Mouse (Mus musculus) forebrain, embryonic 13.5 days (tissue): ENCODE measurements around the gene Baiap2l2. TPM values are rescaled to one million over a fixed set of nuclear protein-coding genes. Genes with fewer than 3 reads are reported as not detected.
A peak's percentile ranks its signal among the peaks of the same experiment; 100 is the strongest.
"Not testable (repeated sequence)": the region's sequence is repeated elsewhere in the genome, so short reads cannot be mapped to it uniquely, and the experiment has no call there.

ENCODE experiments used
- ATAC-seq: fragments of 200-750 bp; cut with Nextera tagmentation; 2 replicates; pipeline ENCODE4 v1.8.0; 2017
- H3K27ac ChIP-seq: fragments of 300-500 bp; sonication (generic); 2 replicates; pipeline ENCODE4 v1.5.1; 2015; ENCODE audit warnings: inconsistent platforms, mild to moderate bottlenecking, moderate library complexity
- H3K27me3 ChIP-seq: fragments of 300-500 bp; sonication (generic); 2 replicates; pipeline ENCODE4 v1.6.1; 2015; ENCODE audit warnings: mild to moderate bottlenecking, inconsistent platforms
- H3K36me3 ChIP-seq: fragments of 300-500 bp; sonication (generic); 2 replicates; pipeline ENCODE4 v1.6.1; 2015; ENCODE audit warnings: mild to moderate bottlenecking, inconsistent platforms; ENCODE audit not compliant: poor library complexity, severe bottlenecking
- H3K4me1 ChIP-seq: fragments of 300-500 bp; sonication (generic); 2 replicates; pipeline ENCODE4 v1.6.1; 2015; ENCODE audit warnings: inconsistent platforms
- H3K4me2 ChIP-seq: fragments of 300-500 bp; sonication (generic); 2 replicates; pipeline ENCODE4 v1.6.1; 2015; ENCODE audit warnings: inconsistent platforms, mild to moderate bottlenecking, moderate library complexity
- H3K4me3 ChIP-seq: fragments of 300-500 bp; sonication (generic); 2 replicates; pipeline ENCODE4 v1.5.1; 2015; ENCODE audit warnings: mild to moderate bottlenecking, inconsistent platforms
- H3K9ac ChIP-seq: fragments of 300-500 bp; sonication (generic); 2 replicates; pipeline ENCODE4 v1.6.1; 2015; ENCODE audit warnings: mild to moderate bottlenecking, inconsistent platforms
- H3K9me3 ChIP-seq: fragments of 300-500 bp; sonication (generic); replicated peaks from 2 replicates; pipeline ENCODE4 v1.6.1; 2016; ENCODE audit warnings: inconsistent platforms
- WGBS: fragments of 180-500 bp; shearing (Covaris S2); methylation state at CpG from one replicate; pipeline ENCODE4 v1.1.7; 2015; 5-methylcytosine and 5-hydroxymethylcytosine counted together
- polyA plus RNA-seq: library from polyadenylated mRNA; unstranded; fragments of >200 nt; fragmentation: Nextera tagmentation; extraction: Ambion mirVana; gene quantifications from 2 replicates; pipeline ENCODE4 v1.2.1, GENCODE M21; 2015

Baiap2l2 gene
- polyA plus RNA-seq, 1 experiment from 2014 or later, result 0.63 TPM

DNA sequence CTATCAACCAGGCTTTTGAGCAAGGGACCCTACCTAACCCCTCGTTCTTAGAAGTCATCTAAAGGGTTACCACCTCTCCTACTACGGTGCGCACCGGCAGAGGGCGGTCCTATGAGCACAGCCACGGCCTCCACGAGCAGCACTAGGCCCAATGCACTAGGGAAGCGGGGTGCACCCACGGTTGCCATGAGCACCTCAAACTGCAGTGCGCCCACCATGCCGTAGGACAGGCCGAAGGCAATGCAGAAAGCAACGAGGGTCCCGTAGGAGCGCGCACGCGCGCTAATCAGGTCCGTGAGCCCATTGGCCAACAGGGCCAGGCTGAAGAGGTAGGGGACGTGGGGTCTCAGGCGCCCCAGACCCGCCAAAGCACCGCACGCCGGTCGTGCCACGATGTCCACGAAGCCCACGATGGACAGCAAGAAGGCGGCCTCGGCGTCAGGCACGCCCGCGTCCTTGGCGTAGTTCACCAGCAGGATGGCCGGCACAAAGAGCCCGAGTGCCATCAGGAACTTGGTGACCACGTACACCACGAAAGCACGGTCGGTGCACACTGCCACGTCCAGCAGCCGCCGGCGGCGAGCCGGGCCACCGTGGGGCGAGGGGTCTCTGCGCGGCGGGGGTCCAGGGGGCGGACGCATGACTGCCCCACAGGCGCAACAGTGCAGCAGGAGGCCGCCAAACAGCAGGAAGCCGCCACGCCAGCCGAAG, 33.4 kb downstream of the Baiap2l2 start:
- peak overlapping the region; percentile 36 for H3K4me3 ChIP-seq
- no peaks in the 10 kb centered on the region for H3K9me3 ChIP-seq
- H3K36me3 ChIP-seq, result peaks cover 30% of the 10 kb centered on the region
- peaks cover 49% of the 10 kb centered on the region for H3K27me3 ChIP-seq
- peak overlapping the region; percentile 58 for H3K9ac ChIP-seq
- peak overlapping the region; percentile 63 for H3K4me2 ChIP-seq
- no peak overlapping the region for H3K27ac ChIP-seq
- H3K4me1 ChIP-seq, result peaks cover 14% of the 10 kb centered on the region
- 3% methylated on average over 60 of the region's 61 CpGs for WGBS
- peak; percentile 68 for ATAC-seq

DNA sequence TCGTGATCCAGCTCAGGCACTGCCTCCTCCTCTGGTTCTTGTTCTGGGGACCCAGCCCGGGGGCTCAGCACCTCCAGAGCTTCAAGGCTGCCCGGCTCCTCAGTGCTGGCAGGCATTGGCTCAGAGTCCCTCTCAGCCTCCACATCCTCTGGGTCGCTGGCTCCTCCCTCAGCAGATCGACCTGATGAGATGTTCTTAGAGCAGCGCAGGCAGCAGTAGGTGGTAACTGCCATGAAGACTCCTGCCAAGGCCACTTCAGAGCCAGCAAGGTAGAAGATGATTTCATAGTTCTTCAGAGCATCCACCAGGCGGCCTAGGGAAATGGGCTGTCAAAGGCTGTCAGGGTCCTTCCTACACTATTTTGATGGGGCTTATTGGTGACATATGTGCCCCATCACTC, 34.2 kb downstream of the Baiap2l2 start:
- Histone ChIP-seq H3K27me3 (peaks cover 49% of the 10 kb centered on the region), H3K4me2 (peak overlapping the region; percentile 63; the same call in 1 of the 2 replicates), H3K4me1 (peaks cover 14% of the 10 kb centered on the region), H3K9ac (no peak overlapping the region), H3K36me3 (peaks cover 38% of the 10 kb centered on the region), H3K9me3 (no peaks in the 10 kb centered on the region), H3K4me3 (no peak overlapping the region), H3K27ac (no peak overlapping the region)
- no peak for ATAC-seq
- 61% methylated on average over 7 of the region's 7 CpGs for WGBS

DNA sequence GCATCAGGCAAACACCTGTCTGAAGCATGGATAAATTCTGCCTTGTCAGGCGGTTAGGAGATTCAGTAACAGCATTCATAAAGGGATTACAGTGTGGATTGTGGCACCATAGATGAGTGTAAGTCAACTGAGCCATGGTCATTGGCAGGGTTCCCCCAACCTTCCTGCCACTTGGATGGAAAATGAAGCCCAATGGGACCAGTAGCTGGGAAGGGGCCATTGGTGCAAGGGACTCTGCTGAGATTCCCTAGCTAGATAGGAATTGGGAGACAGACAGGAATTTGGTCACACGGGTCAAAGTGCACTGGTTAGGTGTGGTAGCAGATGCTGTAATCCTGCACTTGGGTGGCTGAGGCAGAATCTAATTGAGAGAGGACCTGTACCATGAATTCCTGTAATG, 35.1 kb downstream of the Baiap2l2 start:
- Histone ChIP-seq H3K9me3 (no peaks in the 10 kb centered on the region), H3K4me1 (peaks cover 14% of the 10 kb centered on the region), H3K9ac (no peak overlapping the region), H3K27ac (no peak overlapping the region), H3K4me3 (no peak overlapping the region), H3K36me3 (peaks cover 47% of the 10 kb centered on the region), H3K4me2 (no peak overlapping the region), H3K27me3 (peaks cover 49% of the 10 kb centered on the region)
- no peak for ATAC-seq
- WGBS, result 86% methylated on average over 2 of the region's 2 CpGs

DNA sequence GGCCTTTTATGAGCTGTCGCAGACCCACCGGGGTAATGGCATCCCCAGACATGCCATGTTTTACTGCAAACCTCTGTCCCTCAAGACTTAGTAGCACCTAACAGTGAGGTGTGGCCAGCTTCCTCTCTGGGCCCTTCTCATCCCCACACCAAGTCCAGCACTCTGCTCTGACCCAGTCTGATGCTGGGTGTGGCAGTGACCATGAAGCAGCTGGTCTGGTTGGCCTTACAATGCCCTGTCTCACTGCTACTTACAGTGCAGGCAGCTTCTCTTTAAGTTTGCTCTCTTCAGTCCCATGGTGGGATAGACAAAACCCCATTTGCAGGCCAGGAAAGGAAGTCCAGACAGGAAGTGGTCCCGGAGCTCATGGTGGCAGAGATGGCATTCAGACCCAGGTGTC, 40.0 kb downstream of the Baiap2l2 start:
- Histone ChIP-seq H3K4me1 (peaks cover 13% of the 10 kb centered on the region), H3K4me3 (no peak overlapping the region), H3K9ac (no peak overlapping the region), H3K27ac (no peak overlapping the region), H3K36me3 (peaks cover 82% of the 10 kb centered on the region), H3K9me3 (no peaks in the 10 kb centered on the region), H3K27me3 (0 out of 2 replicates have a peak, but pooled peaks cover 4% of the 10 kb centered on the region), H3K4me2 (no peak overlapping the region)
- 96% methylated on average over 3 of the region's 3 CpGs for WGBS
- no peak for ATAC-seq

DNA sequence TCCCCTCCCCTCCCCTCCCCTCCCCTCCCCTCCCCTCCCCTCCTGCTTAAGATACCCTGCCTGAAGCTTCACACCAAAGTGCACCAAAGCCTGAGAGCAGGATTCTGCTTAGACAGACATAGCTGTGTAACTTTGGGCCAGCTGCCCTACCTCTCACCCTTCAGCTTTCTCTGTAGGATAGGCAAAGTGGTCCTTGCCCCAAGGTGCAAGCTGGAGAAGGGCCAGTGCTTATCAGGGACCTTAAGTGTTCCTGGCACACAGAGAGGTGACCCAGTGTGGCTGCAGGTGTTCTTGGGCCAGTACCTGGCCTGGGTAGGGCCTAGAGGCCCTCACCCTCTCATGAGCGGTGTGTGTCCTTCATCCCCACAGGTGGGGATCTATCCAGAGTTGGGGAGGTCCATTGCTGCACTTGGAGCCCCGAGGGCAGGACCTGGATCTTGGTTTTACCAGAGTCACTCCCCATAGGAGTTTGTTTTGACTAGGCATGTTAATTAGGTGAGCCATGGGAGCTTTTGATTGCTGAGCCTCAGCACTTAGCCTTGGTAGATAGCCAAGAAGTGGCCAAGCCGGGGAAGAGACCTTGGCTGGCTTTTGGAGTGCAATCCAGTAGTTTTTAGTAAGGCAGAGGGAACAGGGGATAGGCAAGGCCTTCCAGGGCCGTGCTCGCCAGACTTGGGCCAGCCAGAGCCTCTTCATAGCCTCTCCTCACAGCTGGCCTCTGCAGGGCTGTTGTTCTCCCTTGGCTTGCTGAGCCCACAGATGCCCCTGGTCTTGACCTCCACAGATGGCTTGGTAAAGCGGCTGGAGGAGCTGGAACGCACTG, 41.1 kb downstream of the Baiap2l2 start:
- Histone ChIP-seq H3K4me1 (peaks cover 13% of the 10 kb centered on the region), H3K9ac (no peak overlapping the region; the same call in 1 of the 2 replicates), H3K4me3 (no peak overlapping the region), H3K4me2 (no peak overlapping the region), H3K9me3 (no peaks in the 10 kb centered on the region), H3K27me3 (no peaks in the 10 kb centered on the region), H3K27ac (no peak overlapping the region), H3K36me3 (peaks cover 89% of the 10 kb centered on the region)
- no peak for ATAC-seq
- 73% methylated on average over 7 of the region's 7 CpGs for WGBS

DNA sequence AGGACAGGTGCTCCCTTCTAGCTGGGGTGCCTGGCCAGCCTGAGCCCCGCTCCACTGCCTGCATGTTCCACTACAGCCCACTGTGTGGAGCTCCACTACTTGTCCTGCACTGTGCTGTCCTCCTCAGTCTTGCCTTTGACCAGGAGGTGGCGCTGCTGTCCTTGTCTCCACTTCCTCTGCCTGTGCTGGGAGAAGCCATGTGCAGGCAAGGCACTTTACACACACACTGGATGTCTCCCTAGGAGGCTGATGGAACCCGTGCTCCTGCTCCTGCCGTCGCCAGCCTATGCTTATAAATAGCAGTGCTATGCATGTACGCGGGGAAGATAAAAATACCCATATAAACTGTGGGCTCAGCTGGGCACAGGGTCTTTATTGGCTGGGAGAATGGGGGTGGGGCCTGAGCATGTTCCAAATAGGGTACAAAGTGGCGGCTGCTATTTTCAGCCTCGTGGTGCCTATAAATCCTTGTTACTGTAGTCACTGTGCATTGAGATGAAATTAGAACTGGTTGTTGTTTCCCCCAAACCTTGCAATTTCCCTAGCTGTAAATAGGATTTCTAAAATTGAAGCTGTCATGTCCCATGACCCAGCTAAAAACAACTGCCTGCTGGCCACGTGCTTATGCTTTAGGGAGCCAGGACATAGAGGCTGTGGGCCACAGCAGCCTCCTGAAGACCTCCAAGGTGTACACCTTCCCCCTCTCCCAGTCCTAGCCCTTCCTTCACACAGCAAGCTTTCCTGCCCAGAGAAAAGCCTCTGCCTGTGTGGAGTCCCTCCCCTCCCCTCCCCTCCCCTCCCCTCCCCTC, 41.9 kb downstream of the Baiap2l2 start:
- H3K9ac ChIP-seq, result 0 out of 2 replicates have a peak overlapping the region, but pooled peaks have one; percentile 45
- H3K36me3 ChIP-seq, result peaks cover 89% of the 10 kb centered on the region
- H3K27me3 ChIP-seq, result no peaks in the 10 kb centered on the region
- H3K4me2 ChIP-seq, result peak overlapping the region; percentile 20; the same call in 1 of the 2 replicates
- H3K9me3 ChIP-seq, result no peaks in the 10 kb centered on the region
- no peak overlapping the region for H3K27ac ChIP-seq
- H3K4me1 ChIP-seq, result peaks cover 13% of the 10 kb centered on the region
- 21% methylated on average over 10 of the region's 10 CpGs for WGBS
- ATAC-seq, result peak; percentile 99
- no peak overlapping the region for H3K4me3 ChIP-seq

DNA sequence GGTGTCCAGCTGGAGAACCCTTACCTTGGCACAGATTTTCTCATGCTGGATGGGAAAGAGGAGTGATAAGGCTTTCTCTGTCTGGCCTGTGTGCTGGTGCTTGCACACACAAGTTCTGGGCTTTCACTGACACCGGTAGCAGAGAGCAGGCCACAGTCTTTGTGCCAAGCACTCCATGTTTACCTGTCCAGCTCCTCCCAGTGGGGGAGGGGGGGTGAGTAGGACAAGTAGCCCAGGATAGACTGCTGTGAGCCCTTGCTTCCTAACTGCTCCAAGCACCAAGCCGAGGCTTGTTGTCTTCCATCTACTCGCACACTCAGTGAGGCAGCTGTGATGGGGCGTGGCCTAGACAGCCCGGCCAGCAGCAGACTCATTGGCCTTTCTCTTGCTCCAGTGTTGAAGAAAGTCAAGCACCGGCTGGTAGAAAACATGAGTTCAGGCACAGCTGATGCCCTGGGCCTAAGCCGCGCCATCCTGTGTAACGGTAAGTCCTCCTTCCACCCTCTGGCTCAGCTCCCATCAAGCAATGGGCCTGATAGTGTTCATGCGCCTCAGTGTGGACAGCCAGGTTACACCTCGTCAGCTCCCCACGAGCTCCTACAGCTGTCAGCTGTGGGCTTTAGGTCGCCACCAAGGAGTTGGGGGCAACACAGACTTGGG, 42.6 kb downstream of the Baiap2l2 start:
- H3K4me2 ChIP-seq, result no peak overlapping the region
- peaks cover 89% of the 10 kb centered on the region for H3K36me3 ChIP-seq
- WGBS, result 73% methylated on average over 13 of the region's 13 CpGs
- H3K4me3 ChIP-seq, result no peak overlapping the region
- H3K4me1 ChIP-seq, result peaks cover 13% of the 10 kb centered on the region
- no peak; the same call in 1 of the 2 replicates for ATAC-seq
- no peaks in the 10 kb centered on the region for H3K27me3 ChIP-seq
- 0 out of 2 replicates have a peak overlapping the region, but pooled peaks have one; percentile 4 for H3K27ac ChIP-seq
- no peak overlapping the region for H3K9ac ChIP-seq
- no peaks in the 10 kb centered on the region for H3K9me3 ChIP-seq

DNA sequence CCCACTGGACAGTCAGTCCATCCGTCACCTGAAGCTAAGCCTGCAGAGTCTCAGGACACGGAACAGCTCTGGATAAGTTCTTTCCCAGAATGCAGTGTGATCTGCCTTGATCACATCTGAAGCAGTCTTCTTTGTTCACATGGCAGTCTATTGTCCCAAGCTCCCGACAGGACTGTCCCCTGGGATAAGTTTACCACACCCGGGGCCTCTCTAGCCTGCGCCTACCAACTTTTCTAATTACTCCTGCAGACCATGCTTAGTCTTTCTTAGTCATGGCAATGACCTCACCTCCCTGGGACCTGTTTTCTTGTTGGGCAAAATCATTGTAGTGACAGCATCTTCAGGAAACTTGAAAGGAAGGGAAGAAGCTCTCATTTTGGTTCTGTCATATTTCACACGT, 47.3 kb downstream of the Baiap2l2 start:
- Histone ChIP-seq H3K27me3 (no peaks in the 10 kb centered on the region), H3K9me3 (no peaks in the 10 kb centered on the region), H3K4me1 (no peaks in the 10 kb centered on the region), H3K4me2 (no peak overlapping the region), H3K9ac (no peak overlapping the region), H3K36me3 (peaks cover 88% of the 10 kb centered on the region), H3K27ac (no peak overlapping the region), H3K4me3 (no peak overlapping the region)
- ATAC-seq, result no peak
- 76% methylated on average over 6 of the region's 6 CpGs for WGBS

DNA sequence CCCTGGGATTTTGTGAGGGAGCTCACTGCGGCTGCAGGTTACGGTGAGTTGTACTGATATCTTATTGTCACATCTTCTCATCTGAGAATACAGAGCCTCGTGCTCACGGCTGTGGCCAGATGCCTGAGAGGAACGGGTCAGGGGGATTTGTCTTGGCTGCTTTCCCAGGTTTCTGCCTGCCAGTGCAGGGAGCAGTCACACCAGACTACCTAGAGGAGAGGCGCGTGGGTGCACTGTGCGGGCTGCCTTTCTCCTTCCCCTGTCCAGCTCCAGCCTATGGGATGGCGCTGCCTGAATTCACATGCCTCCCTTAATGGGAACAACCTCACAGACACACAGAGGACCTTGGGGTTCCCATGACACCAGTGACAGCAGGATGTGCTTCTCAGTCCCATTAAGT, 50.1 kb downstream of the Baiap2l2 start:
- no peak overlapping the region for H3K27ac ChIP-seq
- H3K36me3 ChIP-seq, result peaks cover 84% of the 10 kb centered on the region
- WGBS, result 76% methylated on average over 9 of the region's 9 CpGs
- H3K27me3 ChIP-seq, result no peaks in the 10 kb centered on the region
- no peaks in the 10 kb centered on the region for H3K9me3 ChIP-seq
- ATAC-seq, result no peak
- H3K4me3 ChIP-seq, result no peak overlapping the region
- peaks cover 1% of the 10 kb centered on the region; the same call in 1 of the 2 replicates for H3K4me1 ChIP-seq
- no peak overlapping the region for H3K4me2 ChIP-seq
- H3K9ac ChIP-seq, result no peak overlapping the region

DNA sequence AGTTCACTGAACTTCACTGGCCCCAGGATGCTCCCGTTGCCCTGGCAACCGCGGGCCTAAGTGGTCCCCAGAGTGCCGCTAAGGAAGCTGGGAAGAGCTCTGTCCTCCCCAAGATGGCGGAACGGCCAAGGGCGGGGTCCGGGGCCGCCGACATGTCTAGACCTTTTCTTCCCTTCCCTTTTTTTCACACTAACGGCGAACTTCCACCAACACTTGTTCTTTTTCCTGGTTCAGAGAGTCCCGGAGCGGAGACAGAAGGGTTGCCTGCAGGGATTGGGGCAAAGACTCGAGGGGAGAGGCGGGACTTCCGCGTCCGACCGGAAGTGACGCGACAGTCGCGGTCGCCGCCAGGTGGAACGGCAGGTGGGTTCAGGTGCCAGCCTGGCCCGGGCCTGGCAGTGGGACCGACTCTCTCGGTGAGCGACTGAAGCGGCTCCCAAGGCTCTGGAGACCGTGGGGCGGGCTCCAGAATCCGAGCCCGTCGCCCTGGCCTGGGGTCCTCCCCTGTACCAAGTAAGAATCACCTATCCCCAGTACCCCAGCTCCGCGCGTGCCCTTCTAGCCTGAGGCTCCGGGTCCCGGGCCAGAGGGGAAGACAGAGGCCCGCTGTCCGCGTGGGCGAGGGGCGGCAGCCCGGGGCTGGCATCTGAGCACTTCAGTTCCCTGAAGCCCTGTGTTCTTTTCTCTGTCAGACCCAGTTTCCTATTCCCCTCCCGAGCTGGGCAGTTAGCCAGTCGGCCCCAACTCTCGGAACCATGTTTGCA, 56.1 kb downstream of the Baiap2l2 start, which contains the start of the genes Pick1 and Gm49486:
Gene Pick1, plus strand, starts transcription at position 116 of the 764 bp plus-strand sequence.
Gene Gm49486, plus strand, starts transcription at position 334 of the 764 bp plus-strand sequence.
- Histone ChIP-seq H3K4me2 (peak within 1 kb of the TSS; percentile 91), H3K27ac (peak within 1 kb of the TSS; percentile 97), H3K9ac (peak within 1 kb of the TSS; percentile 94), H3K9me3 (no peaks in the 10 kb centered on the region), H3K27me3 (no peaks in the 10 kb centered on the region), H3K36me3 (peaks cover 26% of the 10 kb centered on the region), H3K4me3 (peak within 1 kb of the TSS; percentile 94), H3K4me1 (peaks cover 20% of the 10 kb centered on the region)
- ATAC-seq, result peak; percentile 90
- 1% methylated on average over 46 of the region's 51 CpGs for WGBS

DNA sequence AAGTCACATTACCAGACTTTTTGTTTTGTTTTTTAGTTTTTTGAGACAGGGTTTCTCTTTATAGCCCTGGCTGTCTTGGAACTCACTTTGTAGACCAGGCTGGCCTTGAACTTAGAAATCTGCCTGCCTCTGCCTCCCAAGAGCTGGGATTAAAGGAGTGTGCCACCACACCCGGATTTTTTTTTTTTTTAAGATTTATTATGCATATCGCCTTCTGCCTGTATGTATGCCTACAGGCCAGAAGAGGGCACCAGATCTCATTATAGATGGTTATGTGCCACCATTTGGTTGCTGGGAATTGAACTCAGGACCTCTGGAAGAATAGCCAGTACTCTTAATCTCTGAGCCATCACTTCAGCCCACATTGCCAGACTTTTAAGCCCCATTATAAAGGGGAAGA, 59.6 kb downstream of the Baiap2l2 start:
- H3K4me1 ChIP-seq, result peaks cover 20% of the 10 kb centered on the region
- not testable (repeated sequence) for H3K27me3 ChIP-seq, H3K9me3 ChIP-seq, H3K27ac ChIP-seq, ATAC-seq, H3K9ac ChIP-seq, H3K4me2 ChIP-seq, H3K36me3 ChIP-seq, H3K4me3 ChIP-seq
- 60% methylated on average over 2 of the region's 2 CpGs for WGBS
